Mouse (Mus musculus) erythroblast, adult 5-6 weeks (primary cell): Measurements from ENCODE around the gene Slc12a4. TPM values are rescaled to one million over a fixed set of nuclear protein-coding genes. Genes with fewer than 3 reads are reported as not detected.

Experiments
- ATAC-seq: replicated peaks from 2 replicates; pipeline ENCODE4 v1.8.0; 2016; ENCODE audit warnings: moderate number of reproducible peaks, mild to moderate bottlenecking, moderate TSS enrichment, inconsistent platforms; ENCODE audit not compliant: poor library complexity, low FRiP score, severe bottlenecking
- total RNA-seq, 2 experiments: library from RNA; stranded (forward) in 1 of 2; stranded (reverse) in 1 of 2; fragments of 150-400 nt in 1 of 2; fragments of 200-764, 138-1000 nt in 1 of 2; gene quantifications; 2 replicates each; pipeline versions ENCODE4 v1.2.3 to v1.2.4; 2015 to 2017; ENCODE audit warnings: low replicate concordance in 2 of 2

The Slc12a4 gene
- total RNA-seq, 2 experiments from 2014 or later, result 0.68 to 4.0 TPM

DNA sequence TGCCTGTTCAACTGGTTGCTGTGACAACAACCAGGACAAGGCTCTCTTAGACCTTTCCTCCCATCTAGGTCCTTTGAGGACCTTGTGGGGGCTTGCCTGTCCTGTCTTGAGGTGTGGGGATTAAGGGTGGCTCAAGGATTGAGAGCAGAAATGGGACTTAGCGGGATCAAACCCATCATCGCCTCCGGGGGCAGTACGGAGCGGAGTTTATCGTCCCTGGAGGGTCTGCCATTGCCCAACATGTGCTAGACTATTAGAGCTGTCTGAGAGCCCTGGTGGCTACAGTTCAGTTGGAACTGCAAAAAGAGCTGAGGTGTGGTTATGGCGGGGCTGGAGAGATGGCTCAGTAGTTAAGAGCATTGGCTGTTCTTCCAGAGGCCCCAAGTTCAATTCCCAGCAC is 9.5 kb upstream of the Slc12a4 start:
- ATAC-seq, result no peak

GRCm38 (mm10) chr8:105971019-105971720 is 5.3 kb upstream of the Slc12a4 start:
- ATAC-seq, result no peak

GRCm38 (mm10) chr8:105969367-105969766 is 3.5 kb upstream of the Slc12a4 start:
- no peak for ATAC-seq

DNA sequence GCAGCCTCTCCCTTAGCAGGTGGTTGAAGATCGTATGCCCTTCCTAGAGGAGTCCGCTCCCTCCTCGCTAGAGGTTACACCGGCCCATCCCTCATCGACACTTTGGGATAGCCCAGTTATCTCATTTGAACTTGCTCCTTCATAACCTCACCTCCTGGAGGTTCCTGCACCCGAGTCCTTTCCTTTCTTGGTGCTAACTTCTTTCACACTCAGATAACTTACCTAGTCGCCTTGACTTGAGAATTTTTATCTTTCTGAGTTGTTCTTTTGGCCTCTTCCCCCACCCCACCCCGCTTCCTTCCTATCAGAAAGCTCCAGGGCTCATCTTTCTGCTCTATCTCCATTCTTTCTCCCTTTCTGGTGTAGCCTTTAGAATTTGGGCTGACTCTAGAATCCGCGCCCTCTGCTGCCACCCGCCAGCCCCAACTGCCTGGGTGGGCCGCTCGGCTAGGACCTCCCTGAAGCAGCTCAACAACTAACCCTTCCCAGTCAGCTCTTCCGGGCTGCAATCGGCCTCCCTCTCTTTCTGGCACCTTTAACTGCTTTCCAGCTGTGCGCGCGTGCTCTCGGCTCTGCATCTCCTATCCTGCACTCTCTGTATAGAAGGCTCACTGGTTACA is 905 bp upstream of the Slc12a4 start:
- ATAC-seq, result peak; percentile 63

GRCm38 (mm10) chr8:105965266-105965904 is 512 bp downstream of the Slc12a4 start:
- no peak for ATAC-seq

DNA sequence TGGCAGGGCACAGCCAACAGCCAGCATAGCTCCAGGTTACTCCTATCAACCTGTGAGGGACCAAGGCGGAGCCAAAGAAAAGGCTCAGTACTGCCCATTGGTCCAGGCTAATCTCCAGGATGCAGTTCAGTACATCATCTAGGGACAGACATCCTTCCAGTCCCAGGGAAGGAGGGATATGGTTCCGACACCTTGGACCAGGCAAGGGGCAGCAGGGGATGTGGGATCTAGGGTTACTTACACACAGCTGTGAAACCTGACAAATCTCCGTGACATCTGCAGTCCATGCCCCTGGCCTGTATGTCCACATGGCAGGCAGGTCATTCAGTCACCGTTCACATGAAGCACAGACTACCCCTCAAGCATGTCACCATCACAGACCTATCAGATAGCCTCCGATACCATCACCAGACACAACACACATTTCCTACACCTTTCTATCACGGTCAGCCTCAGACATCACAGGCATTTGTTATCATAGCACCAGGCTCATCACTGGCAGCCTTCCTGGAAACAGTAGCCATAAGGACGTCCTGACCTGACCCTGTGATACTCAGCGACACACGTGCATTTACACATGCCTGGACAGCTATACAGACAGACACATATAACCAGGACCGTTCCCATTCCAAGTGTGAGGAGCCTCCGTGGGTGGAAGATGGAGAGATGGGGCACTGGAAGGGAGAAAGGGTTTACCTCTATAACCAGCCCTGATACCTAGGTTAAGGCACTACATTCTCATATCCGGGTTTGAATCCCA is 1.2 kb downstream of the Slc12a4 start:
- ATAC-seq, result 0 out of 2 replicates have a peak, but pooled peaks have one; percentile 3

DNA sequence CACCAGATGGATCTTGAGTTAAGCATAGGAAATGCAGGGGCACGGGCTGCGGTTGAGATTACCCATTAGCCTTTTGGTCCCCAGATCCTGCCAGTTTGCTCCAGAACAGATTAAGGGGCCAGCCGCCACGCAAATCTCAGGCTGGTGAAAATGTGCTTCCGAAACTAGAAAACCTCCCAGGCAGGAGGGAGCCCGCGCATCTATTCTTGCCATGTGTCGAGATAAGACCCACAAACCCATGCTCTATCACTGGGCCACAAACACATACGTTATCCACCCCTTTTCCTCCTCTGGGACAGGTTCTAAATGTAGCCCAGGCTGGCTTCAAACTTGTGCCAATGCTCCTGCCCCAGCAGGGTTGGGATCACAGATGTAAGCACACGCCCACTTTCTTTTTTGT is 4.4 kb downstream of the Slc12a4 start:
- no peak for ATAC-seq

DNA sequence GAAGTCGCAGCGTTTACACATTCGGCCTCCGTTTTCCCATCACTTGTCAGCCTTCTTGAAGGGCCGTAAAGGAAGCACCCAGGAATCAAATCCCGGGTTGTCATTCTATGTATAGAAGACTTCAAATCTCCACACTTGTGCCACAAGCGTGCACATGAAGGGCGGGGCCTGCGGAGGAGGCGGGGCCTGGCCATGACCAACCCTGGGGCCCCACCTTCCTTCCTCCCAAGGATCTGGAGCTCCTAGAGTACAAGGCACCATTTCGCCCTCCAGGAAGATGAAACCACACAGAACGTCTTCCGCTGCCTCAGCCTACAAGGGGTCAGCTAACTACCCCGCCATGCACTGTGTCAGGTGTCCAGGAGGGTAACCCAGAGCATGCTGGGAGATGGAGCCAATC is 4.8 kb downstream of the Slc12a4 start:
- peak; percentile 54 for ATAC-seq

DNA sequence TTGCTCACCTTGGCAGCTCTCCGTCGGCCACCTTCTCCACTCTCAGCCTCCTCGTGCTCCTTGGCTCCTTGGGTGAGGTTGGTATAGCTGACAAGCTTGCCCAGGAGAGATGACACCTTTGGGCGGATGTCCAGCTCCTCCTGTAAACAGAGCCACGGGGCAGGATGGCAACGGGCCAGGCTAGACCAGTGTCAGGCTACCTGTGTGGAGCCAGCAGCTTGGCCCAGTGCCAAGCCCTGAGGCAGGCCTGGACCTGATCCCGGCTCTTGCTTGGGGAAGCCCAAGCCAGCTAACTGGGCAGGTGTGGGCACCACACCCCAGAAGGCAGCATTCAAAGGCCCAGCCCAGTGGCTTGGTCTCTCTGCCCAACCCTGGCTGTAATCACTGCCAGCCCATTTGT is 6.5 kb downstream of the Slc12a4 start:
- ATAC-seq, result no peak

GRCm38 (mm10) chr8:105957813-105958212 is 8.1 kb downstream of the Slc12a4 start:
- ATAC-seq, result no peak

DNA sequence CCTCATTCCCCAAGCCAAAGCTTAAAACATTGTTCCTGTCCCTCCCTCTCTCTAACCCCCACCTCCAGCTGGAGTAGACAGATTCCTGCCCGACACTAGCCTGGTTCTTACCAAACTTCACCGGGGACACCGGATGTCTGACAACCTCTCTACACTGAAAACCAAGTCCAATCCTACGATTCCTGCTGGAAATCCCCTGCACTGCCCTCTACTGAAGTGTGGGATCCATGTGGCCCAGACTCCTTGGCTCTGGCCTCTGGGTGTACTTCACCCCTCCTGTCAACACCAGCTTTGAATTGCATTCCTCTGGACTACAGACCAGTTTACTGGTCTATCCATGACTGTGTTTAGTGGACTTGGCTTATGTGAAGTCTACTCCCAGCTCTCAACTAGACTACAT is 9.3 kb downstream of the Slc12a4 start:
- no peak for ATAC-seq

DNA sequence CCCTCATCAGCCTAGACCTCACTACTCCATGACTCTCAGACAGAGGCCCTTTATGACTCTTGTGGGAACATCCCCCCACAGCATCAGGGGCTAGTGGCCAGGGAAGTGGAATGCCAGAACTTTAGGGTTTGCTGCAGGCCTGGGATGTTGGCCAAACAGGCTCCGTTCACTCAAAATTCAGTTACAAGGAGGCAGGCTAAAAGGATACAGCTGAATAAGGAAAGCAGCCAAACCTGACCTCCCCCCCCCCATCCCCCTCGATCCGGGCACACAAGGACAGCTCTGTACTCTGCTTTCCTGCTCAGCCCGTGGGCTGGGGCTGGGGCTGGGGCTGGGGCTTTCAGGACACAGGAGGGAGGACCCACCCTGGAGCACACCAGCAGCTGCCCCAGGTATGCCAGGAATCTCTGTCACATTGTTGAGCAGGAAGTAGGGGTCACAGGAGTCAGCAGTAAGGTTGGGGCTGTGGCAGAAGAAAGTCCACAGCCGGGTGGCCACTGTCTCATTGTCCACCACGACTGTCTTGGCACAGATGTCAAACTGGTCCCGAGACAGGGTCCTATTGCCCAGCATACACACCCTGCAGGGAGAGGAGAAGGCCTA is 14.7 kb downstream of the Slc12a4 start:
- ATAC-seq, result no peak

DNA sequence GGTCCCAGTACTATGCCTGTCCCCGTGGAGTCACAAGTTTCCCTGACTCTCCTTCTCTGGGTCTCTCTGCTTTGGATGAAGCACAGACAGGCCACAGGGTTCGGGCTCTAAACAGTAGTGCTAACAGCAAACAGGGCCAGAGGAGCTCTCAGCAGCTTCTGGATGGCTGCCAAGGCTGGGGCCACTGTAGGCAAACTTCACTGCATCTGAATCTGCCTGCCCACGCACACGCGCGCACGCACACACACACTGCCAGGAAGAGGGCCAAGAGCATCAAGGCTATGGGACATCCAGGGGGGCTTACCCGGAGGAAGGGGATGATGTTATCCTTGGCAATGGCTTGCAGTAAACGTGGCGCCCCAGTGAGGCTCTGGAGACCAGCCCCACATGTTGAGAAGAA is 16.5 kb downstream of the Slc12a4 start:
- ATAC-seq, result no peak

GRCm38 (mm10) chr8:105943321-105943739 is 22.6 kb downstream of the Slc12a4 start, which contains the start of gene Lcat:
Lcat (minus strand) TSS chr8:105943382.
- no peak for ATAC-seq

DNA sequence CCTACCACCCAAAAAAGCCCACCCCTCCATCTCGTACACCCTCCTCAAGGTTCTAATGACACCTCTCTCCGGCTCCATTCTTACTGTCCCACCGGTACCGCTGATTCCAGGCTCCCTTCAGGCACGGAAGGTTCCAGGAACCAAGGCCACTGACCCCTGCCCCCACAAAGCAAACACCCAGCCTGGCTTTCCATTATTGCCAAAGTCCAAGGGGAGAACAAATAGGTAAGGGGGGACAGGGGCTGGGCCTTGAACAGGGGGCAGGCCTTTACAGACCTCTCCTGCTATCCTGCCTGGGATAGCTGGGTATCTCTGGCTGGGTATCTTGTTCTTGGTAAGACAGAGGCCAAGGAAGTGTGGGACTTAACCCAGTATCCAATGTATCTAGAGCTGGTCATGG is 23.4 kb downstream of the Slc12a4 start:
- no peak for ATAC-seq

DNA sequence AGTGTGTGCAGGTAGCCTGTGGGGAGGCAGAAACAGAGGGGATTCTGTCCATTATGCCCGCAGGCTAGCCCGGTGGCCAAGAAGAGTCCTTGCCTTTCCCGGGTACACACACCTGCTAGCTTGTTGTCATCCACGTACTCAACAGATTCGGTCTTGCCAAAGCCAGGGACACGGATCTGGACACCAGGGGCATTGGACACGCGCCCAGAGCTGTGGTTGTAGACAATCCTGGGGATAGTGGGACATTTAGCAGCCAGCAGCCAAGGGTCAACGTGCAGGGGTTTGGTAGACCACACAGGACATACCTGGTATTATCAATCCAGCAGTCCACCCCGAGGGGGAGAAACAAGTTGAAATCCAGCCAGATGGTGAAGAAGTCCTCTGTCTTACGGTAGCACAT is 23.9 kb downstream of the Slc12a4 start:
- ATAC-seq, result no peak

- no peak for ATAC-seq
These were observed 27.6 kb downstream of the Slc12a4 start, which contains the start of gene Psmb10 for GRCm38 (mm10) chr8:105938306-105938669. Psmb10 (minus strand) TSS chr8:105938444.

DNA sequence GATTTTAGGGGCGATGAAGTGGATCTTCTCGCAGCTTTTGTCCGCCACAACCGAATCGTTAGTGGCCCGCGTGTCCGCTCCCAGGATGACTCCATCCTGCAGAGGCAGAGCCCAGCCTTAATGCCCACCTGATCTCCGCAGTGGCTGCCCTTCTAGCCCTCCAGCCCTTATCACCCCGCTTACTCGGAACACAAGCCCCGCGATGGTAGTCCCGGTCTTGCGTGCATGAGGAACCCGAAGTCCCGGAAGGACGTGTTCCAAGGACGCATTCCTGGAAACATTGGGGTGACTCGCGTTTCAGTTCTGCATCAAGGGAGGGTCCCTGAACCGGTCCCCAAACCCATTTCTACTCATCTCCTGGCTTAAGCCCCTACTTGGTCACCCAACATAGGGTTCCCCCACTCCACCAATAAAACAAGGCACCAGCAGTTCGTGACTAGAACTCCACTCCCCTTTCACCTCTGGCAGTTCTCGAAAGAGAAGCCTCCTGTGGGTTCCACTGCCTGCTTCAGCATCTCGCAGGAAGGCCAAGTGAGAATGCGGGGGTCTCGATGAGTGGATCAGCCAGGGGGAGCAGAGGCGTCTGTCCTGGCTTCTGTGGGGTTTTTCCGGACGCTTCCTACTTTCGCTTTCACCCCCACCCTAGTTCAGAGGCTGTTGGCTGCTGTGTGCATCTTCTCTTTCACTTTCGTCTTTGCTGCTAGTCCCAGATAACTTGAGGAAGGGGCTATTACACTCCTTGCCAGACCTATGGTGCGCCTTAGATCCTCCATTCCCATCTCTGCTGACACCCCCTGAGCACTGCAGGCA is 28.2 kb downstream of the Slc12a4 start:
- ATAC-seq, result peak; percentile 48

DNA sequence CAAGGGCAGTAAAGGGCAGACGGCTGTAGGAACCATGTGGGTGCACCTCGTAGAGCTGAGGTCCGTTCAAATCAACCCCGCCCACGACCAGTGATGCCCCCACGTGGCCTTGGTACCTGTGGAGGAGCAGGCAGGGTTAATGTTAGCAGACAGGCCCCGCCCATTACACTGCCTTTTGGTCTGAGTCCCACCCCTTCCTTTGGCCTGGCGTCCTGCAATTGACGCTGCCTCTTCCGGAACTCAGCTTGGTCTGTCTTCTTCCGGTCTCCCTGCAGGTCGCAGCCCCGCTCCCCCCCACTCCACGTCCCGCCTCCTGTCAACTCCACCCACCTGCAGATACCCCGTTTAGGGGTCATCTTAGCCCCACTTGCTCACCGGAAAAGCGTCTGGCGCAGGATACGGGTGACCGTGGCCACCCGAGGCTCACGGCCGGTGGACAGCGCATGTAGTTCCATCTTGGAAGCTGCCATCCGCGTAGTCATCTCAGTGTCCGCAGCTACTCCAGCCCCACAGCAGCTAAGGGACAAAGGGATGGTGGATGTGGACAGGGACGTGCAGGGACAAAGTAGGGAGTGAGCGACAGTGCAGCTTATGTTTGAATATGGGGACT is 28.9 kb downstream of the Slc12a4 start:
- ATAC-seq, result peak; percentile 92
